Mouse (Mus musculus): ENCODE measurements around the gene Spib.

Gene Spib

DNA sequence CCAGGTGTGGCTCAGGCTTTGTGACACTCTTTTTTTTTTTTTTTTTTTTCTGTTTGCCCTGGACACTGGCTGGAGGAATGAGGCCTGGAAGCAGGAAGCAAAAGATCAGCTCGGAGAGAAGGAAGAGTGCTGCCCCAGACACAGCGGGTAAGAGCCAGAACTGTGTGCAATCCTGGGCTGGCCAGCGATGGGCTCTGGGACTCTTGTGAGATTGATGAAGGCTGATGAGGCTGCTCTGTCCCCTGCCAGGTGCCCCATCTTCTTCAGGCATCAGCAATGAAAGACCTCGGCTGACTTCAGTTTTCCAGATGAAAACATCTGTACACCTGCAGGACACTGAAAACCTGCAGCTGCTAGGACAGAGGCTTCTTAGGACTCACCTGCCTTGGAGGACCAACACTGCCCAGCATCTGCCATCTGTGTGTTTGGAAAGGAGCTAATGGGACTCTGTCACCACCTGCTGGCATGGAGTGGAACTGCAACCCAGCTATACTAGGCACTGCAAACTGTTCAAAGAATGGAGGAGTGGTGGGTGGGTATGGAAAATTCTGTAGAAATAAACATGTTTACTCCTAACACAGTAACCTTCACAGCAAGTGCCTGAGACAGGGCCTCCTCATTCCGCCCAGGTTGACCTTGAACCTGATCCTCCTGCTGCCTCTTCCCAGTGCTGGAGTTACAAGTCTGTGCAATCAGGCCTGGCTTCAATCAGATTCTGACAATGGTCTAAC lies 46.9 kb downstream of the Spib start:
- peak; percentile 54 for DNase-seq

DNA sequence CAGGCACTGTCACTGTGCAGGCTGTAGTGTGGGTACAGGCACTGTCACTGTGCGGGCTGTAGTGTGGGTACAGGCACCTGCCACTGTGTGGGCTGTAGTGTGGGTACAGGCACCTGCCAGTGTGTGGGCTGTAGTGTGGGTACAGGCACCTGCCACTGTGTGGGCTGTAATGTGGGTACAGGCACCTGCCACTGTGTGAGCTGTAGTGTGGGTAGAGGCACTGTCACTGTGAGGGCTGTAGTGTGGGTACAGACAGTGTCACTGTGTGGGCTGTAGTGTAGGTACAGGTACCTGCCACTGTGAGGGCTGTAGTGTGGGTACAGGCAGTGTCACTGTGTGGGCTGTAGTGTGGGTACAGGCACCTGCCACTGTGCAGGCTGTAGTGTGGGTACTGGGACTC lies 47.8 kb downstream of the Spib start:
- DNase-seq, result no peak

DNA sequence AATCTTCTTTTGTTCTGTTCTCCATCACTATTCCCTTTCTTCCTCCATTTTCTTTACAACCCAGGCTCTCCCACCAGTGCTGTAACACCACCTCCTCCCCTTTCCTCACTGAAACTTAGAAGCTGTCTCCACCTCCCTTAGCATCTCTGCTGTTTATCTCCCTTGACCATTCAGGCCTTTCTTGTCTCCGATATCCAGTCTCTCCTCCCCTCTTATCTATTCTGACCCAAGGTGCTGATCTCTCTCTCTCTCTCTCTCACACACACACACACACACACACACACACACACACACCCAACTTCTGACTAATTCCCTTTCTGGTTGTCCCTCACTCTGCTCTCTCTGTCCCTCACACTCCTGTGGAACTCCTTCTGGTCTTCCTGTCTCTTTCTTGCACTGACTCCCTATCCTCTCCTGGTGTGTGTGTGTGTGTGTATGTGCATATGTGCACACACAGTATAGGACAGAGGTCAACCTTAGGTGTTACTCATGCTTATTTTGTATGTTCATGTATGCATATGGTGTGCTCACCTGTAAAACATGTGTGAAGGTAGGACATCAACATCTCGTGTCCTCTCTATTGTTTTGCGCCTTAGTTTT lies 48.9 kb downstream of the Spib start:
- DNase-seq, result no peak
